Mouse (Mus musculus) hindbrain, embryonic 14.5 days (tissue): Measurements from ENCODE around the gene Pdlim1. TPM values are rescaled to one million over a fixed set of nuclear protein-coding genes. Genes with fewer than 3 reads are reported as not detected.
A peak's percentile ranks its signal among the peaks of the same experiment; 100 is the strongest.

Experiments used
- ATAC-seq: fragments of 200-750 bp; cut with Nextera tagmentation; 2 replicates; pipeline ENCODE4 v1.8.0; 2017; ENCODE audit warnings: moderate number of reproducible peaks, mild to moderate bottlenecking, moderate TSS enrichment, moderate library complexity; ENCODE audit not compliant: low FRiP score
- DNase-seq: peaks from one replicate; pipeline ENCODE4 v3.0.0-alpha.2; 2015; ENCODE audit warnings: low spot score
- H3K27ac ChIP-seq: fragments of 300-500 bp; sonication (generic); 2 replicates; pipeline ENCODE4 v1.5.1; 2014; ENCODE audit warnings: mild to moderate bottlenecking, moderate library complexity
- H3K27me3 ChIP-seq: fragments of 300-500 bp; sonication (generic); 2 replicates; pipeline ENCODE4 v1.6.1; 2014; ENCODE audit warnings: mild to moderate bottlenecking, low read length, mixed read lengths; ENCODE audit not compliant: control insufficient read depth, insufficient read depth
- H3K36me3 ChIP-seq: fragments of 300-500 bp; sonication (generic); replicated peaks from 2 replicates; pipeline ENCODE4 v1.6.1; 2014; ENCODE audit not compliant: control insufficient read depth, insufficient read depth
- H3K4me1 ChIP-seq: fragments of 300-500 bp; sonication (generic); replicated peaks from 2 replicates; pipeline ENCODE4 v1.6.1; 2014; ENCODE audit warnings: antibody characterized with exemption, low read length, mixed read lengths; ENCODE audit not compliant: control insufficient read depth, insufficient read depth
- H3K4me2 ChIP-seq: fragments of 300-500 bp; sonication (generic); replicated peaks from 2 replicates; pipeline ENCODE4 v1.6.1; 2014; ENCODE audit warnings: mild to moderate bottlenecking, moderate library complexity
- H3K4me3 ChIP-seq: fragments of 300-500 bp; sonication (generic); replicated peaks from 2 replicates; pipeline ENCODE4 v1.5.1; 2014; ENCODE audit warnings: mild to moderate bottlenecking, low read length
- H3K9ac ChIP-seq: fragments of 300-500 bp; sonication (generic); 2 replicates; pipeline ENCODE4 v1.6.1; 2014
- H3K9me3 ChIP-seq: fragments of 300-500 bp; sonication (generic); 2 replicates; pipeline ENCODE4 v1.6.1; 2016; ENCODE audit warnings: low read length; ENCODE audit not compliant: control insufficient read depth
- WGBS: fragments of 180-500 bp; shearing (Covaris S2); extraction: QIAGEN DNeasy Blood & Tissue Kit; methylation state at CpG from one replicate; pipeline ENCODE4 v1.1.7; 2014; 5-methylcytosine and 5-hydroxymethylcytosine counted together
- polyA plus RNA-seq: library from polyadenylated mRNA; unstranded; fragments of >200 nt; fragmentation: Nextera tagmentation; extraction: Ambion mirVana; gene quantifications from 2 replicates; pipeline ENCODE4 v1.2.1, GENCODE M21; 2014

Gene Pdlim1
- polyA plus RNA-seq, 1 experiment from 2014 or later: 9.0 TPM

DNA sequence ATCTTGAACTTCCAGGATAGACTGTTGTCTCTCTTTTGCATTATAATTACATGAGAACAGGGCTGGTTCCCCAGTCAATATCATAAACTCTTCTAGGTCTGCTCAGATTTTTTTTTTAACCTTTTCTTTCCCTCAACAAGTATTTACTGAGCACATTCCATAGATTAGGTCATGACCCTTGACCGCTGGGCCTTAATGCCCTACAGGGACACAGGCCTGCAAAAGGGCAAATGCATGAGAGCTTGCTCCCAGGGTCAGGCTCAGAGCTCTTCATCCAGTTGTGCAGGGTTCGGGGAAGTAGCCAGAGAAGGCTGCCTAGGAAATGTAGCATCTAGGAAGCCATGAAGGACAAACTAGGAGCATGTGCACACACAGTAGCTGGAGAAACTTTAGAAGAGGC is 35.0 kb upstream of the Pdlim1 start:
- H3K27ac ChIP-seq: no peak overlapping the region
- 70% methylated on average over 2 of the region's 2 CpGs for WGBS
- H3K4me3 ChIP-seq: no peak overlapping the region
- DNase-seq (no peak), ATAC-seq (no peak)
- no peak overlapping the region for H3K9ac ChIP-seq
- no peaks in the 10 kb centered on the region for H3K9me3 ChIP-seq
- no peaks in the 10 kb centered on the region for H3K27me3 ChIP-seq
- no peaks in the 10 kb centered on the region for H3K4me1 ChIP-seq
- H3K4me2 ChIP-seq: no peak overlapping the region
- H3K36me3 ChIP-seq: peaks cover 39% of the 10 kb centered on the region

DNA sequence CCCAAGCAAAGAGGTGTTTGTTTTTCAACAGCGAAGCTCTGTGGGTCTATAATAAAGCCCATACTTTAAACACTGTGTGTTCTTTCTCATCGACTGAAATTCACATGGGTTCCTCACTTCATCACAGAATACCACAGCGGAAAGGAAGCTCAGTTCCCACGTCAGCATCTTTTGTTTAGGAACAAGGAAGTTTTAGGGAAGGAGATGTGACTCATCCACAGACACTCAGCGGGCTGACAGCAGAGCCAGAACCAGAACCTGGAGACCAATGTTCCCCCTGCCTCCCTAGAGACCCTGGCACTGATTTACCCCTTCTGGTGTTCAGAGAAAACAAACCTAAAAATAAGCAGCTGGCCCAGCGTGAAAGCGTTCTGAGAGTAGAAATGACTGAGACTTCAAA is 33.8 kb upstream of the Pdlim1 start:
- Histone ChIP-seq H3K36me3 (peaks cover 27% of the 10 kb centered on the region), H3K4me2 (no peak overlapping the region), H3K4me1 (0 out of 2 replicates have a peak, but pooled peaks cover under 1% of the 10 kb centered on the region), H3K9ac (no peak overlapping the region), H3K4me3 (no peak overlapping the region), H3K27me3 (no peaks in the 10 kb centered on the region), H3K9me3 (no peaks in the 10 kb centered on the region), H3K27ac (no peak overlapping the region)
- ATAC-seq: no peak
- DNase-seq: no peak
- WGBS: 85% methylated on average over 7 of the region's 7 CpGs

DNA sequence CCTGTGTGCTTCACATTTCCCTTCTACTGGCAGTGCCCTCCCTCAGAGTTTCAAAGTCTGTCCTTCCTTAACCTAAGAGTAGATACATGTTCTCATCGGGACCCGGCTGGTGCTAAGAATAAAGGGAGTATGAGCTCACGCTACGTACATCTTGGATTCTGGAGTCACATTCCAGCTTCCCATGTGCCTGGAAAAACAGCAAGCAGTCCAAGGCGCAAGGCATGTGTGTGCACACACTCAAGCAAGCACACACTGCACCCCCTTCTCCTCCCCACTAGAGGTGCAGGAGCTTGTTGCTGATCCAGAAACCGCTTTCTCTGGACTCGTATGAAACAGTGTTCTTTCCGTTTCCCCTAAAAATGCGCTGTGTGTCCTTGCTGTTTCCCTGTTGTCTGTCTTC is 31.3 kb upstream of the Pdlim1 start:
- Histone ChIP-seq H3K4me2 (no peak overlapping the region), H3K4me1 (0 out of 2 replicates have a peak, but pooled peaks cover 3% of the 10 kb centered on the region), H3K4me3 (no peak overlapping the region), H3K9me3 (no peaks in the 10 kb centered on the region), H3K36me3 (0 out of 2 replicates have a peak, but pooled peaks cover 9% of the 10 kb centered on the region), H3K9ac (no peak overlapping the region), H3K27ac (no peak overlapping the region), H3K27me3 (no peaks in the 10 kb centered on the region)
- no peak for DNase-seq
- no peak for ATAC-seq
- 87% methylated on average over 9 of the region's 9 CpGs for WGBS

DNA sequence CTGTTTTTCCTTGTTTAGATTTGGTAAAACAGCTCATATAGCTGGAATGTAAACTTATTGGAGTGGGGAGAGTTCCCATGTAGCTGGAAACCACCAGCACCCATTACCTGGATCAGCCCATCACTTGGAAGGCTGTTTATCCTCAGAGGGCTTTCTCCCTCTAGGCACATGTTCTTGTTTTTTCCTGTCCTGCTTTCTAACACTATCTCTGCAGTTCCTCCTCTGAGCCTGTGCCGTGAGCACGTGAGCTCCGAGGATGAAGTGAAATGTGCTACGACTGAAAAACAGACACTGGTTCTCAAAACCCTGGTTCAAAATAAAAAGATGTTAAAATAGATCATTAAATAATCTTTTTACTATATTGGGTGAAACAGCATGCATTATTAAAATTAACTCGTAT is 30.8 kb upstream of the Pdlim1 start:
- no peak overlapping the region for H3K4me3 ChIP-seq
- H3K27me3 ChIP-seq: no peaks in the 10 kb centered on the region
- DNase-seq (no peak), ATAC-seq (no peak)
- H3K36me3 ChIP-seq: 0 out of 2 replicates have a peak, but pooled peaks cover 10% of the 10 kb centered on the region
- 0 out of 2 replicates have a peak, but pooled peaks cover 3% of the 10 kb centered on the region for H3K4me1 ChIP-seq
- WGBS: 94% methylated on average over 5 of the region's 5 CpGs
- no peak overlapping the region for H3K9ac ChIP-seq
- no peak overlapping the region for H3K27ac ChIP-seq
- H3K9me3 ChIP-seq: no peaks in the 10 kb centered on the region
- H3K4me2 ChIP-seq: no peak overlapping the region

DNA sequence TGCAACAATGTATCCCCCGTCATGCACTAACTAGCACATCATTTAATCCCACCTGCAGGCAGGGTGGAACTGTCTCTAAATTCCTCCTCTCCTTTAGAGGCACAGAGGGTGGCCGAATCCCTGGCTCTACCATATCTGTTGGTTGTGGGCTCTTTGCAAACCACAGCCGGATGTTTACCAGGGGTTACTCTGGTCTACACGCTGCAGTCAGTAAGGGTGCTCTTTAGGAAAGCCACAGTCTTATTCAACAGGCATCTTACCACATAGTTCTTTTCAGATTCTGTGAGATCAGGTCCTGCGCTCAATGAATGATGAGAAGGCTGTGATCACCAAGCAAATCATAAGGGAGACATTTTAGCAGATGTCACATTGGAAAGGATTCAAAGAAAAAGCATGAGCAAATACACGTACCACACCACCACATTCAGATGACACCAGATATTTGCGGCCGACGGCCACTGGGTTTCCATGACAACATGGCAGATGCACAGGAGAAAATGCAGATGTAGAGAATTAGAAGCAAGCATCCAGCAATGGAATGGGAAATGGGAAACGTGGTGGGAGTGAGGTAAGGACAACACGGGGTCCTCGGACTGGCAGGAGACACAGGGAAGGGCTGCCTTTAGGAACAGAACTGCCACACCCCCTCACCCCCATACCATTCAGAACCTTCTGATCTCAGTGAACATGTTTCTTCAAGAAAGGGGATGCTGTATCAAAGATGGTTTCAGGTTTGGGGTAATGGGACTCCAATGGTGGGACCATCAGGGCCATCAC is 28.5 kb upstream of the Pdlim1 start:
- no peaks in the 10 kb centered on the region for H3K27me3 ChIP-seq
- H3K27ac ChIP-seq: no peak overlapping the region
- ATAC-seq: peak; percentile 25; the same call in 1 of the 2 replicates
- H3K36me3 ChIP-seq: 0 out of 2 replicates have a peak, but pooled peaks cover 10% of the 10 kb centered on the region
- no peak for DNase-seq
- H3K4me1 ChIP-seq: 0 out of 2 replicates have a peak, but pooled peaks cover 3% of the 10 kb centered on the region
- 70% methylated on average over 12 of the region's 12 CpGs for WGBS
- no peak overlapping the region for H3K4me2 ChIP-seq
- H3K4me3 ChIP-seq: no peak overlapping the region
- H3K9ac ChIP-seq: no peak overlapping the region
- no peaks in the 10 kb centered on the region for H3K9me3 ChIP-seq

DNA sequence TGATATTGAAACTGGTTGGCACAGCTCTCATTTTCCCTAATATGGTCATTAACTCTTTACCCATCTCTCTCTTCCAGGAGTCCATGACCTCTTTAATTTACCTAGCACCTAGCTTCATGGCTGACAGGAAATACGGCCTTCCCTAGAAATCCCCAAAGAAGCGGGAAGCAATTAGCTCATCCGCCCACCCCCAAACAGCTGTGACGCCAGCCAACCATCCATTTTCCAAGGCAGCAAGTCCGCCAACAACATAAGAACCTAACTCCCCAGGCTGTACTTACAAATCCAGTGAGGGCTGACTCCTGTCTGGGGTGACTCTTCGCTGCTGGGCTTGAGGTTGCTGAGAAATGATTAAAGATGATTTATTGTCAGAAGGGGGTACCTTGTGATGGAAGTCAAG is 27.5 kb upstream of the Pdlim1 start:
- no peak overlapping the region for H3K4me3 ChIP-seq
- WGBS: 66% methylated on average over 6 of the region's 6 CpGs
- H3K4me1 ChIP-seq: 0 out of 2 replicates have a peak, but pooled peaks cover 3% of the 10 kb centered on the region
- no peak overlapping the region for H3K27ac ChIP-seq
- H3K4me2 ChIP-seq: no peak overlapping the region
- H3K36me3 ChIP-seq: peaks cover 16% of the 10 kb centered on the region; the same call in 1 of the 2 replicates
- no peak overlapping the region for H3K9ac ChIP-seq
- no peak for ATAC-seq
- no peak for DNase-seq
- no peaks in the 10 kb centered on the region for H3K27me3 ChIP-seq
- no peaks in the 10 kb centered on the region for H3K9me3 ChIP-seq

DNA sequence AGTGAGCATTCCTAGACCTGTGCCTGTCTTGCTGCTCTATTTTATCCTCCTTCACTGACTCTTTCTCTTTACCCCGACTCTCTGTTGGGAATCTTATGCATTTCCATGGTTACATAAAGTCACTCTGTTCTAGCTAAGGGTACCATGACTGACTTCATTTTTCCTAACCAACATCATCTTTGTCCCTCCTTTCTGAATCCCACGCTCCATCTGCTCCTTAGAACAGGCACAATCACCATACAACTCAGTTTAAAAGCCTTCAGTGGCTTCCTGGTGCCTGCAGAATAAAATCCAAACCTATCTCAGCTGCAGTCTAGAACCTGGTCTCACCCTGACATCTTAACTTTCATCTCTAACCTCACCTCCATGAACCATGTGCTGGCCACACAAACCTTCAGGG is 26.9 kb upstream of the Pdlim1 start:
- ATAC-seq: no peak
- H3K4me3 ChIP-seq: no peak overlapping the region
- 75% methylated on average over 2 of the region's 2 CpGs for WGBS
- H3K27ac ChIP-seq: no peak overlapping the region
- no peak for DNase-seq
- H3K4me1 ChIP-seq: 0 out of 2 replicates have a peak, but pooled peaks cover 3% of the 10 kb centered on the region
- no peak overlapping the region for H3K4me2 ChIP-seq
- no peaks in the 10 kb centered on the region for H3K27me3 ChIP-seq
- H3K36me3 ChIP-seq: peaks cover 22% of the 10 kb centered on the region; the same call in 1 of the 2 replicates
- no peaks in the 10 kb centered on the region for H3K9me3 ChIP-seq
- H3K9ac ChIP-seq: no peak overlapping the region

DNA sequence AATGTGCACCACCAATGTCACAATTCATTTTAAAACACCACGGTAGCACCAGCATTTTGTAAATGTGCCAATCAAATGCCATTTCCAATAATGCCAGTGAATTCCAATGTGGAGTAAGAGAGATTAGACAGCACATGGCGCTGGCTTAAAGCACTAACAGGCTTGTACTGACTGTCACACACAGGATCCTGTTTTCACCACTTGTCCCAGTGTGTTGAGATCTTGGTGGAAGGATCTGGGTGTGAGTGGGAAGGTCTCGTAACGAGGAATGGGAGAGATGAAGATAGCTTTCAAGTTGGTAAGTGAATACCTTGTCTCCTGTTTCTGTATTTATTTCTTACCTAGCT is 26.1 kb upstream of the Pdlim1 start:
- DNase-seq (no peak), ATAC-seq (no peak)
- Histone ChIP-seq H3K4me2 (no peak overlapping the region), H3K4me3 (no peak overlapping the region), H3K27me3 (no peaks in the 10 kb centered on the region), H3K36me3 (peaks cover 23% of the 10 kb centered on the region; the same call in 1 of the 2 replicates), H3K9me3 (no peaks in the 10 kb centered on the region), H3K4me1 (0 out of 2 replicates have a peak, but pooled peaks cover 3% of the 10 kb centered on the region), H3K9ac (no peak overlapping the region), H3K27ac (no peak overlapping the region)
- 74% methylated on average over 4 of the region's 4 CpGs for WGBS

DNA sequence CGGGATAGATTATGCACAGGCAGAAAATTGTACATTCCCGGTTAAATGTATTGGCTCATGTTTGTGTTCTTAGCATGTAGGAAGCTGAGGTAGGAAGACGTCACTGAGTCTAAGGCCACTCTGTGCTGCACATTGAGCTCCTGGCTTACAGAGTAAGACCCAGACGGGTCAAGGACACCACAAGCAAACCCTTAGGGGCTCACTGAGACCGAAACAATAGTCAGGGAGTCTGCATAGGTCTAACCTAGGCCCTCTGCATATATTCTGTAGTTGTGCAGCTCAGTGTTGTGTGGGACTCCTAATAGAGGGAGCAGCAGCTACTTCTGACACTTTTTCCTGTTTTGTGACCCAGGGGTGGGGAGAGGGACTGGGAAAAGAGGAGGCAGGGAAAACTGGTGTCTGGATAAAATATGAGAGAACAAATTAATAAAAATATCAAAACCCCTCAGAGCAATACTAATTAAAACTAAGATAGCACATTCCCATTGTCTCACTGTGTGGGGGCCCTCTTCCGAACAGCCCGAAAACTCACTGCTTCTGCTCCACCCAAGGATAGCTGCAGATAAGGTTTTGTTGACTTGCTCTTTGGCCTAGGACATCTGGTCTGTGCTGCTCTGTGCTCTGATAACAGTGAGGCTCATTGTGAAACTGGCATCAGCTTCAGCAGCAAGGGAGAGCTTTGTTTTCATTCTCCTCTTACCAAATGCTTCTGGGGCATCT is 25.6 kb upstream of the Pdlim1 start:
- H3K27ac ChIP-seq: no peak overlapping the region
- no peak for DNase-seq
- no peak overlapping the region for H3K9ac ChIP-seq
- H3K27me3 ChIP-seq: no peaks in the 10 kb centered on the region
- no peaks in the 10 kb centered on the region for H3K9me3 ChIP-seq
- 76% methylated on average over 7 of the region's 7 CpGs for WGBS
- no peak for ATAC-seq
- H3K36me3 ChIP-seq: peaks cover 23% of the 10 kb centered on the region; the same call in 1 of the 2 replicates
- no peak overlapping the region for H3K4me3 ChIP-seq
- H3K4me1 ChIP-seq: 0 out of 2 replicates have a peak, but pooled peaks cover 3% of the 10 kb centered on the region
- no peak overlapping the region for H3K4me2 ChIP-seq
